Mouse (Mus musculus): ENCODE results near the gene Pfkm.
A peak's percentile ranks its signal among the peaks of the same experiment; 100 is the strongest.

The Pfkm gene

DNA sequence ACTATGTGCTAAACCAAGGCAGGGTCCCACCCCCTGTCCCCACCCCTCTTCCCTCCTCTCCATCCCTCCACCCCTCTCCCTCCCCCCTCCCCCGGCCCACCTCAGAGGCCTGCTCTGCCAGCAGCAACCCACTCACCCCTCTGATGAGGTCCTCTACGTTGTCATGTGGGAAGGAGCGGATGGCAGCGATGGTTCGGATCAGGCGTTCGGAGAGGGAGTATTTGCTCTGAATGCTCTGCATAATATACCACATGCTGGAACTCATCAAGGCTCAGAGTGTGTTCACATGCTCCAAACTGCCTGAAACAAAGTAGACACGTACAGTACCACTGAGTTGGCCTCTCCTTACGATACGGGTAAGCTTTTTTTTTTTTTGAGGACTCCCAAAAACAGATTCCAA, 50.1 kb downstream of the Pfkm start:
- DNase-seq = no peak

- peak in 1 of 2 experiments; percentile 13 for DNase-seq
Observed at GRCm38 (mm10) chr15:98144861-98145507, 52.6 kb downstream of the Pfkm start.

DNA sequence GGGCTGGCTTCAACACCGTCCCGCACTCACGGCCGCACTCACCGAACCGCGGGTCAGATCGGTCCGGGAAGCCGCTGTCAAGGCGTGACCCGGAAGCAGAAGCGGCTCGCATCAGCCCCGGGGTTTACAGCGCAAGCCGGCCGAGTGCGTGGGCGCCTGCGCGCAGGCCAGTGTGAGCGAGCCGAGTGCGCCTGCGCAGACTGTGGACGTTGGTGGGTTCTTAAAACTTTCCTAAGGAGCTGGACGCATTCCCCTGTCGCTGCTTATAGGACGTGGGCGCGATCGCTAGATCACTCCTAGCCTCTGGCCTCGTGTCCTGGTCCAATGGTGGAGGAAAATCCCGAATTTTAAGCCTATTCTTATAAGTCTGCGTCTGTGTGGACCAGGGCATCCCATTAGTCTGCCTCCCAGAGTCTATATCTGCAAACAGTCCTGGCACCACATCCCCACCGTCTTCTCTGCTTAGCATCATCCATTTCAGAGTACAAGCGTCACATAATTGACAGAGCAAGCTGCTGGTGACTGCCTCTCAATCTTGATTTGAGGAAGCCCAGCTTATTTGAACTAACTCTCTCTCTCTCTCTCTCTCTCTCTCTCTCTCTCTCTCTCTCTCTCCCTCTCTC, 53.3 kb downstream of the Pfkm start:
- peak; percentile 91 to 92 for DNase-seq

- no peak for DNase-seq
Observed at GRCm38 (mm10) chr15:98148356-98148755, 56.0 kb downstream of the Pfkm start.

- no peak for DNase-seq
Observed at GRCm38 (mm10) chr15:98149166-98149602, 56.8 kb downstream of the Pfkm start.

GRCm38 (mm10) chr15:98152916-98153315, 60.5 kb downstream of the Pfkm start:
- no peak for DNase-seq

DNA sequence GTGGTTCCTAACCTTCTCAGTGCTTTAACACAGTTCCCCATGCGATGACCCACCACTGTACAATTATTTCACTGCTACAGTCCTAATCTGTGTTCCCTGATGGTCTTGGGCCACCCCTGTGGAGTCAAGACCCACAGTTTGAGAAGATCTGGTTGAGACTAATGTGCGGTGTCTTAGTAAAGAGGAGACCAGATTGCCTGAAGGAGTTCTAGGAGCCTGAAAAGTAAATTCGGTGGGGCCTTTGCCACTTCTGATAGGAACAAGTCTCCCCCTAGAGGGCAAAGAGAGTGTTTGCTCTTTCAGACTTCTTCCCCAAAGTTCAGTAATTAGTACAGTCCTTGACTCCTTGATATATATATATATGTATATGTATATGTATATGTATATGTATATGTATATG, 61.2 kb downstream of the Pfkm start:
- DNase-seq = no peak

DNA sequence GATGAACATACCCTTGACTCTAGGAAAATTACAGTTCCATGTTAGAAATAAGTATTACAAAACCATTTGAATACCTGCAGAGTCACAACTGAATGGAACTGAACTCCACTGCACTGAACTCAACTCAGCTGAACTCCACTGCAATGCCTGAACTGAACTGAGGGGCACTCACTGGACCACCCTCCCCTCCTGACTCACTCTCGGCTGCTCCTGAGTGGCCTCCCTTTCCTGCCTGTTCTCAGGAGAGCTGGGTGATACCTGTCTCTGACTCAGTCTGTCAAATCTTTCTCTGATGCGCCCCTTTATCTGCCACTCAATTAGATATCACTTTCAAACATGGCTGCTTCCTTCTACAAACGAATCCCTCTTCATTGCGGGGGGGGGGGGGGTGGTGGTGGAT, 61.8 kb downstream of the Pfkm start:
- no peak for DNase-seq

DNA sequence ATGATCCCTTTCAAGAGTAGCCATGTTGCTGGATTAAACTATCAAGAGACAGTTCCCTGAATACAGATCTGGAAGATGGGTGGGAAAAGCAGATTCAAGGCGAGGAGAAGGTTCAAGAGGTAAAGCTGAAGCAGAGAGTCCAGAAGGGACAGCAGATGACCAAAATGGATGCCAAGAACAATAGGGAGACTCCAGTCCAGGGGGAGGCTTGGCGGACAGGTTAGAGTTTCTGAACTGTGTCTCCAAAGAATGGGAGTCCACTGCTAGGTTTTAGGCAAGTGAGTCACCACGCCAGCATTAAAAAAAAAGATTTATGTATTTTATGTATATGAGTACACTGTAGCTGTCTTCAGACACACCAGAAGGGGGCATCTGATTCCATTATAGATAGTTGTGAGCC, 62.2 kb downstream of the Pfkm start:
- DNase-seq = no peak

DNA sequence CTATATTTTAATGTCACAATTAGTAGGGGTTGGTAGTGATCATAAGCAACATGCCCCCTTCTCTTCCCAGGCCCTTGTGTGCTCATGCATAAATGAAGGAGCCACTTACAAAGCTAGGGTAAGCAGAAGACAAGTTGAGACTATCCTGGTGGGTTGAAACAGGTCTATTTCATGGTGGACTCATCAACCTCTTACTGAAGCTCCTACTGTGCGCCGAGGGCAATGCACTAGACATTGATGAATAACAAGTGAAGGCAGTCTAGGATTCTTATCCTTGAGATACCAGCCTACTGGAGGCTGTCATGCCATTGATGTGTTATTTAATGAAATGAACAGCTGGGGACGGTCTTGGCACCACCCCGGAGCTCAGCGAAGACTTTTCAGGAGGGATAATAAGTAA, 62.9 kb downstream of the Pfkm start:
- no peak for DNase-seq

DNA sequence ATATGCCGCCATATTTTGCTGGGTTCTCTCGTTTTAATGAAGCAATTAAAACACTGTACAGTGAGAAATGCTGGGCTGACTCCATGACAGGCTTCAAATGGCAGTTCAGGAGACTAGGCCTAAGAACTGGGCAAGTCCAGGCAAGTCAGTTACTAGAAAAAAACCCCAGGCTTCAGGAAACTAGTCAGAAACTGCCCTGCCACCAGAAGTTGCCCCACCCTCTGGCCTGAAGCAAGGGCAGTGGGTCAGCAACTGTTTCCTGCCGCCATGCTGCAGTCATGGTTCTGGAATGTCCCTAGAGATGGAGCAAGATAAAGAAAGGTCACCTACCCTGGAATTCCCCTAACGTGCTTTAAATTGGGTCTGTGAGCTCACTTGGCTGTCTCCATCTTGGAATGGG, 63.6 kb downstream of the Pfkm start:
- DNase-seq = peak in 1 of 2 experiments; percentile 23

GRCm38 (mm10) chr15:98157253-98157652, 64.9 kb downstream of the Pfkm start:
- DNase-seq = no peak

DNA sequence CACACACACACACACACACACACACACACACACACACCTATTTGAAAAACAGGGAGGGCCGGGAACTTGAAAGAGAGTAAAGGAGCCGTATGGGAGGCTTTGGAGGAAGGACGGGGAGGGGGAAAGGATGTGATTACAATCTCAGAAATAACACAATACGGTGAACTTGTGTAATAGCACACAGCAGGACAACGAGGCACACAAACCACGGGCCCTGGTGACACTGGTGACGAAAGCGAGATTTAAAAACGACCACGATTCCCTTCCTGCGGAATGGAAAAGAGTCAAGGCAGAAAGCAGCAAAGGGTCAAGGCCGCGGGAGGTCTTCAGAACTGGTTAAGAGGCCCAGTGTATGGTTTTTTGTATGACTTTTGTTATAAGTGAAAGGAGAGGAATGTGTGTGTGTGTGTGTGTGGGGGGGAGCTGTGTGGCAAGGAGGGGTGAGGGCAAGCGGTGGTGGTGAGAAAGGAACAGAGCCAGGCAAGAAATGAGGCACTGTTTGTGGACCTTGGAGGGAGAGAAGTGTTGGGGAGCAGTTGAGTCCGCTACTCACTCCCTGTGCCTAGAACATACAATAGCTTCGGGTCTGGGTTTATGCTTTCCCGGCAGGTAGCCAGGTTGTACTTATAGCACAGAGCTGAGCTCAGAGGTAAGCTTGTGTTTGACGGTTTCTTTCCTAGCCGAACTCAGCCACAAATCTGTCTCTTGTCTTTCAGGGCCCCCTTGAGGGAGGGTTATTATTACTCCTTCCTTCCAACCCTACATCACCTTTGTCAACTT, 68.8 kb downstream of the Pfkm start:
- no peak for DNase-seq

- DNase-seq = no peak
Observed at GRCm38 (mm10) chr15:98162561-98162960, 70.2 kb downstream of the Pfkm start.

DNA sequence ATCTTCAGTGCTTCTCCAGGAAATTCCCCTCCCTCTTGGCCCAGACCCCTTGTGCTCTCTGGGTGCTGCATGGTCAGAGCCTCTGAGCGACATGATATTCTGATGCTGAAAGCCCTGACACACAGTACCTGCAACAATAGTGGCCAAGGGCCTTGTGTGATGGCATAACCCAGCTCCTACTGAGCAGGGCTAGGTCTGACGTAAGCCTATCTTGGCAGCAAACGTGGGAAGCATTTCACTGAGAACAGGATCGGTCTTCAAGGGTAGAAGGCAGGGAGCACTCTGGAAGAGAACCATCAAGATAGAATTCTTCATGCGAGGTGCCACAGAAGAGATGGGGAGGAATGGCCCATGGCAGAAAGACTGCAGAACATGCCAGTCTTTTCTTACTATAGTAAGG, 73.1 kb downstream of the Pfkm start, which contains the start of gene Asb8:
TSS of gene Asb8 (minus strand) at position 101 of the 400 bp plus-strand sequence.
- no peak for DNase-seq

DNA sequence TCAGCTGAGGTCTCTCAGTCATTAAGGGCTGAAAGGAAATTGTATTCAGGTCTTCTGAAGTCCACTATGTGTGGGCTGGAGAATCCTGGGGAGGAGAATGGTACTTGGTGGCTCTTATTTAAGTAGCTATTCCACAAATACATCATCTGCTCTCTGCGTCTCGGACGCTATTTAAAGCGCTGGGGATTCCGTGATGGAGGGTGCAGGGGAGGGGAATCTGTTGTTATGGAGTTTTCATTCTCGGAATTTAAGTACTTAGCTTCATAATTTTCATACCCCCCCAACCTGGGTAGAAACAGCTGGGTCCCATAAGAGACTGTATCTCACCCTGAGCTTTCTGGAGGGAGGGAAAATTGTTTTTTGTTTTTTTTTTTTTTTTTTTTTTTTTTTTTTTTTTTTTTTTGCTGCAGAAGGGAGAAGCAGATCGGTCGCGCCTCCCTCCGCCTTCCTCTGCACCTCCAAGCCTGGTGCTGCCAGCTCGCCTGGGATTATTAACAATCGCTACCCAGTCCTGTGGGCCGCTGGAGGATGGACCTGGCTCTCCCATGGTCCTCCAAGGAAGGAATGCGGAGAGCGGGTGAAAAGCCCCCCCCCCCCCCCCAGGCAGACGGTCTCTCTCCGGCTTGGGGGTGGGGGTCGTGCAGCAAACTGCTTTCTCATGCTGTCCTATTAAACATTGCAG, 74.7 kb downstream of the Pfkm start, which contains the start of gene Ccdc184:
TSS of gene Ccdc184 (plus strand) at position 196 of the 682 bp plus-strand sequence.
- DNase-seq = no peak

DNA sequence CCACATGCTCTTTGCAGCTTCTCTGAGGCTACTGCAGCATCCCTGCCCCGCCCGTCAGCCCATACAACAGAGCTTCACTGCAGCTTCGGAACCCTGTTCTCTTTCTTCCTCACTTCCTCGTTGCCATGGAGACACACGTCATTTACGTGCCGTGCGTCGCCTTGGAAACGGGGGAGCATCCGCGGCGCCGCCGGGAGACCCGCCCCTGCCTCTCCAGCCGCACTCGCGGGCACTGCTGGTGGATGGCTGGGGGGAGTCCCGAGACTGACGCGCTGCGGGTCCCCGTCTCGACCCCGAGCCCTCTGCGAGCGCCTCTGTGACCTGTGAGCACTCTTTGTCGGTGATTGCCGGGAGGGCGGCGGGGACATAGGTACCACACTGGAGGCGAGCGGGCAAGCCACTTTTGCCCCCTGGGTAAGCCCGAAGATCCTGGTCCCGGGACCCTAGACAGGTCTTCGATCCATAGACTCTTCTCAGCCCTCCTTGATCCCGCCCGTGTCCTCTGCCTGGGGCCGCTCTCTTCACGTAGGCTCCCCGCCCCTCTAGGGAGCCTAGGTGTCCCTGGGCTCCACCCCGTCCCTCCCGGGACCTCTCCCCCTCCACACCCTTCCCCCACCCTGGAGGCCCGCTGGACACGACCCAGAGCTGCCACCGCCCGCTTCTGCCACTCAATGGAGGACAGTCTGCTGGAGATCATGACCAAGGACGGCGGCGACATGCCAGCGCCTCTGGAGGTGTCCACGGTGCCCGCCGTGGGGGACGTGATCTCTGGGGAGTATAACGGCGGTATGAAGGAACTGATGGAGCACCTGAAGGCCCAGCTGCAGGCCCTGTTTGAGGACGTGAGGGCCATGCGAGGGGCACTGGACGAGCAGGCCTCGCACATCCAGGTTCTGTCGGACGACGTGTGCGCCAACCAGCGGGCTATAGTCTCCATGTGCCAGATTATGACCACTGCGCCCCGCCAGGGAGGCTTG, 75.5 kb downstream of the Pfkm start:
- DNase-seq = peak; percentile 45 to 49

- no peak for DNase-seq
Observed at GRCm38 (mm10) chr15:98168622-98169004, 76.2 kb downstream of the Pfkm start.

- no peak for DNase-seq
Observed at GRCm38 (mm10) chr15:98170365-98170764, 78.0 kb downstream of the Pfkm start.

DNA sequence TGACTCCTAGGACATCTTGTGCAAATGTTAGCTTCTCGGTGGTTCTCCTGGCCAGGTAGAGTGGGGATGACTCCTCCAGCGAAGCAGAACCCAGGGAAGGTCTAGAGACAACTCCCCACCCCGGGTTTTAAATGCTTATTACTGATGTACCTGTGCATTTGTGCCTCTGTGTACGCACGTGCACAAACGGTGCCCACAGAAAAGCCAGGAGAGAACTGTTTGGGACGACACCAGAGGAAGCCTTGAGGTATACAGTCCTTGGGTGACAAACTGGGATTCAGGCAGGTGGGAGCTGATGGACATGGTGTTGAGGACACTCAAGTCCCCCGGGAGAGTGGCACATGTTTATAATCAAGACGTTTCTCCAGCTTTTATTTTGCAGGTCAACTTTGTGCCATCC, 78.5 kb downstream of the Pfkm start:
- DNase-seq = no peak

DNA sequence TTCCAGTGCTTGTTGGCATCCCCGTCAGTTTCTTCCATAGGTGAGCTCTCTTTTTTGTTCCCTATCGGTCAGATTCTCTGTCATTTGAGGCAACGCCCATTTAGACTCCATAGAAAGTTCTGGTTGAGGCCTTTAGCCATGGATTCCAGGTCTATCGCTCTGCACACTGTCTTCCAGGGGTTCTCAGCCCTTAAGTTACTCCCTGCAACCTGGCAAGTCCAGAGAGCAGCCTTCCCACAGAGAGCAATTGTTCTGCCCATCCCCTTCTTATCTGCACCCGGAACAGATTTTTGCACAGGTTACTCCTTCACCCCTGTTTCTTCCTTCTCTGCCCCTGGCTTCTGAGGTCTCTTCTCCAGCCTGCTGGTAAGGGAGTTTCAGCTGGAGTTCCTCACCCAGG, 79.7 kb downstream of the Pfkm start:
- no peak for DNase-seq

DNA sequence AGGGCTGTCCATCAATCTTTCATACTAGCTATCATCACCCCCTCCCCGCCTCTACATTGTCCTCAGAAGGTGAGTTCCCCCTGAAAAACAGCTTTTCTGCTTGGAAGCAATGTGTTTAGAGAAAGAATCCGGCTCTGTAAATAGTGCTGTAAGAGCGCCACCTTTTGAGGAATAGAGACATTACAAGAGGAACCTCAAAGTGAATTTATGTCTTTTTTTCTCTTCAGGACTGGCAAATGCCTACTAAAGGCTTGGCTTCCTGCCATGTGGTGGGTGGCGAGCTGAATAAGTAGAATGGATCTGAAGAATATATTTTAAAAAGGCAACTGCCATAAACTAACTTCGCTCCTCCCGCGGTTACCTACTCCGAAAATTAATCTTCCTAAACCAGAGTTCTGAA, 81.4 kb downstream of the Pfkm start:
- peak; percentile 15 to 37 for DNase-seq

Data from kidney, adult 8-10 months (tissue).